Mouse (Mus musculus) cerebellum, adult 2 months (tissue): ENCODE measurements around the gene Gm49396. TPM values are rescaled to one million over a fixed set of nuclear protein-coding genes. Genes with fewer than 3 reads are reported as not detected.

Source experiments
- DNase-seq, 2 experiments: peaks; one replicate each; pipeline ENCODE4 v3.0.0; 2021
- H3K27ac ChIP-seq: fragments of 200-500 bp; 2 replicates; pipeline ENCODE4 v1.5.1; 2012; ENCODE audit warnings: low read length, control low read depth, inconsistent platforms; ENCODE audit not compliant: insufficient read depth
- H3K27me3 ChIP-seq: fragments of 200-500 bp; 2 replicates; pipeline ENCODE4 v1.6.1; 2012; ENCODE audit warnings: inconsistent platforms, mild to moderate bottlenecking, low read length, moderate library complexity; ENCODE audit not compliant: control insufficient read depth, insufficient read depth
- H3K4me1 ChIP-seq: fragments of 200-500 bp; 2 replicates; pipeline ENCODE4 v1.6.1; 2011; ENCODE audit warnings: low read length; ENCODE audit not compliant: control insufficient read depth, insufficient read depth
- H3K4me3 ChIP-seq: fragments of 200-500 bp; replicated peaks from 2 replicates; pipeline ENCODE3; 2011; ENCODE audit warnings: mild to moderate bottlenecking, low read depth, low read length, control low read depth; ENCODE audit not compliant: insufficient read depth
- CTCF ChIP-seq: fragments of 200-500 bp; IDR thresholded peaks from 2 replicates; pipeline ENCODE4 v1.5.1; 2011; ENCODE audit warnings: low read depth, mild to moderate bottlenecking, control low read depth, low read length, moderate library complexity, borderline replicate concordance; ENCODE audit not compliant: insufficient read depth
- POLR2A ChIP-seq: fragments of 200-500 bp; IDR thresholded peaks from 2 replicates; pipeline ENCODE4 v1.6.1; 2011; ENCODE audit warnings: low read length, control low read depth, borderline replicate concordance; ENCODE audit not compliant: insufficient read depth
- WGBS: fragments of 180-500 bp; shearing (Covaris S2); methylation state at CpG from one replicate; pipeline ENCODE4 v1.1.7; 2018; 5-methylcytosine and 5-hydroxymethylcytosine counted together
- polyA plus RNA-seq: library from polyadenylated mRNA; depleted of rRNA; stranded (reverse); fragments of >200 nt; gene quantifications from 2 replicates; pipeline ENCODE4 v1.2.3, GENCODE M21; 2012

Gene Gm49396
- polyA plus RNA-seq, 1 experiment: 12.3 TPM

DNA sequence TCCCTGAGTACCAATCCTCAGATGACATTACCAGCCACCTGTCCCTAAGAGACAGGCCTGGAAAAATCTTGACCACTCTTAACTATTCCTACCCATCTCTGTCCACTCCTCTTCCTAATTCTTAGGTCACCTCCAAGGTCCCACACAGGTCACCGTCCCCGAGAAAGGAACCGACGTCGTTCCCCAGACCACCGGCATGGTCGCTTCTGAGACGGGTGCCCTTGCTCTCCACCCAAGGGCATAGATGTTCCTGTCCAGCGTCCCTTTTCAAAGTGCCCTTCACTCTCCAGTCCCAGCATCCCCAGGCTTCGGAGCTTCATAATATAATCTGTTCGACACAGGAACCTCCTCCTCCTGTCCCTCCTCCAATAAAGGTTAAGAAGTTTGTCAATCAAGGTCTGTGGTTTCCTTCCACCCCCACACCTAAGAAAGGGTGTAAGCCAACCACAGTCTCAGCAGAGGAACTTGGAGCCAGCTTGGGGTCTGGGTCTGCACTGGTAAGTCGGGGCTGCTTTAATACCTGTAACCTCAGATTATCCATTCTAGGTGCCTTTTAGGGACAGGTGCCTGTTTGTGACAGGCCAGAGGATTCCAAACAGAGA is 1.9 kb downstream of the Gm49396 start, which contains the start of gene Igflr1:
TSS of gene Igflr1 (plus strand) at position 458 of the 602 bp plus-strand sequence.
- H3K4me3 ChIP-seq: no peak within 1 kb of the TSS
- no peak within 1 kb of the TSS for H3K27ac ChIP-seq
- DNase-seq: no peak
- H3K4me1 ChIP-seq: peaks cover 6% of the 10 kb centered on the region
- TF ChIP-seq POLR2A (no peak), CTCF (no peak)
- H3K27me3 ChIP-seq: no peaks in the 10 kb centered on the region
- 95% methylated on average over 12 of the region's 12 CpGs for WGBS

GRCm38 (mm10) chr7:30566033-30566432 is 2.9 kb downstream of the Gm49396 start:
- DNase-seq: peak in 1 of 2 experiments; percentile 18
- WGBS: 84% methylated on average over 9 of the region's 9 CpGs
- peaks cover 6% of the 10 kb centered on the region for H3K4me1 ChIP-seq
- H3K27ac ChIP-seq: no peak overlapping the region
- no peak overlapping the region for H3K4me3 ChIP-seq
- TF ChIP-seq CTCF: no peak
- TF ChIP-seq POLR2A: no peak
- H3K27me3 ChIP-seq: no peaks in the 10 kb centered on the region

GRCm38 (mm10) chr7:30567555-30567954 is 4.4 kb downstream of the Gm49396 start:
- Histone ChIP-seq H3K4me1 (peaks cover 11% of the 10 kb centered on the region), H3K4me3 (no peak overlapping the region), H3K27me3 (no peaks in the 10 kb centered on the region), H3K27ac (no peak overlapping the region)
- WGBS: 76% methylated on average over 11 of the region's 11 CpGs
- TF ChIP-seq POLR2A (no peak), CTCF (no peak)
- DNase-seq: no peak

GRCm38 (mm10) chr7:30572389-30572788 is 9.2 kb downstream of the Gm49396 start:
- no peak for DNase-seq

GRCm38 (mm10) chr7:30572969-30573368 is 9.8 kb downstream of the Gm49396 start:
- TF ChIP-seq CTCF: no peak
- TF ChIP-seq POLR2A: no peak
- H3K4me3 ChIP-seq: no peak overlapping the region
- H3K4me1 ChIP-seq: peaks cover 18% of the 10 kb centered on the region
- no peak overlapping the region for H3K27ac ChIP-seq
- peak; percentile 83 to 88 for DNase-seq
- 8% methylated on average over 2 of the region's 2 CpGs for WGBS
- no peaks in the 10 kb centered on the region for H3K27me3 ChIP-seq

More at GRCm38 (mm10) chr7:30572389-30572788, 9.2 kb downstream of the Gm49396 start:
- no peak overlapping the region for H3K4me3 ChIP-seq
- H3K27ac ChIP-seq: no peak overlapping the region
- TF ChIP-seq CTCF: no peak
- no peak for TF ChIP-seq POLR2A
- H3K4me1 ChIP-seq: peaks cover 18% of the 10 kb centered on the region
- H3K27me3 ChIP-seq: no peaks in the 10 kb centered on the region
- WGBS: 65% methylated on average over 5 of the region's 5 CpGs

DNA sequence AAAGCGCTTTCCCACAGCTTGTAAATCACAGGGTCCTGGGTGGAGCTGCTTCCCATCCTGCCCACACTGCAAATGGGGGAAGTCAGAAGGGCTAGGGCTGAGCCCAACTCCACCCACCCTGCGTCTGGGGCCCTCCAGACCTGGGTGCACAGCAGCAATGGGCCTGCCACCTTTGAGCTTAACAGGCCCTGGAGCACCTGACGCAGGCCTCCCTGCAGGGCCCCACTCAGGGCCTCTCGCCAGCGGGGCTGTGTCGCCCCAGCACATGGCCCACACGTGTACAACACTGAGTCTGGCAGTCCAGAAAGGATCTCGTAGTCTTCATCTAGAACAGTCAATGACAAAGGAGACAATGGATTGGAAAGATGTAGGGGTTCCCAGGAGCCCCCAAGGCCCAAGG is 16.8 kb downstream of the Gm49396 start:
- Histone ChIP-seq H3K4me3 (no peak overlapping the region), H3K27ac (no peak overlapping the region), H3K4me1 (no peaks in the 10 kb centered on the region), H3K27me3 (no peaks in the 10 kb centered on the region)
- TF ChIP-seq CTCF (no peak), POLR2A (no peak)
- no peak for DNase-seq
- WGBS: 84% methylated on average over 8 of the region's 8 CpGs

DNA sequence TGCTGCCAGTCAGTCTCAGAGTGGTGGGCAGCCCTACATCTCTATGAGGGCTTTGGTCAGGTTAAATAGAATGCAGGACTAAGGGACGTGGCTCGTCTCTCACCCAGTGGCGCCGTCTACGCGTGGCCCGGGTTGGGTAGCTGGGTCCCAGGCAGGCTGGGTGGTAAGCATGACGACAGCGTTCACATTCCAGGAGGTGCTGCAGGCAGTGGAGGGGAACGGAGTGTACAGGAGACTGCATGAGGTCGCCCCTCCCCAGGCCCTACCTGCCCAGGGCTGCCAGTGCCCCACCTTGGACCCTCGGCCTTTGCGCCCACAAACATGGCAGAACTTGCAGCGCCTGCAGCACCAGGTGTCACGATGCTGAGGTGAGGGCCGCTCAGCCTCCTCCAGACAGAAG is 18.4 kb downstream of the Gm49396 start:
- Histone ChIP-seq H3K27me3 (no peaks in the 10 kb centered on the region), H3K27ac (no peak overlapping the region), H3K4me3 (no peak overlapping the region), H3K4me1 (0 out of 2 replicates have a peak, but pooled peaks cover under 1% of the 10 kb centered on the region)
- no peak for TF ChIP-seq CTCF
- TF ChIP-seq POLR2A: no peak
- WGBS: 91% methylated on average over 16 of the region's 16 CpGs
- DNase-seq: peak in 1 of 2 experiments; percentile 19

- H3K4me1 ChIP-seq: peaks cover 7% of the 10 kb centered on the region; the same call in 1 of the 2 replicates
- DNase-seq: no peak
- 93% methylated on average over 10 of the region's 10 CpGs for WGBS
- TF ChIP-seq CTCF (no peak), POLR2A (no peak)
- no peak overlapping the region for H3K27ac ChIP-seq
- no peak overlapping the region for H3K4me3 ChIP-seq
- no peaks in the 10 kb centered on the region for H3K27me3 ChIP-seq
These were observed 21.2 kb downstream of the Gm49396 start for GRCm38 (mm10) chr7:30584339-30584738.
